Mouse (Mus musculus) liver, embryonic 14.5 days (tissue): ENCODE measurements at regions not wholly inside any gene's neighbourhood (a gene's known extent, or its start where the extent isn't known, plus 50 kb on each side); places are given as distances from the start of the nearest gene placed in this dataset.

Experiments
- CTCF ChIP-seq: IDR thresholded peaks from 2 replicates; pipeline ENCODE4 v1.5.1; 2016; ENCODE audit warnings: antibody characterized with exemption, low read depth, control low read depth
- EP300 ChIP-seq: IDR thresholded peaks from 2 replicates; pipeline ENCODE4 v1.6.1; 2016; ENCODE audit warnings: antibody characterized with exemption, low read depth

DNA sequence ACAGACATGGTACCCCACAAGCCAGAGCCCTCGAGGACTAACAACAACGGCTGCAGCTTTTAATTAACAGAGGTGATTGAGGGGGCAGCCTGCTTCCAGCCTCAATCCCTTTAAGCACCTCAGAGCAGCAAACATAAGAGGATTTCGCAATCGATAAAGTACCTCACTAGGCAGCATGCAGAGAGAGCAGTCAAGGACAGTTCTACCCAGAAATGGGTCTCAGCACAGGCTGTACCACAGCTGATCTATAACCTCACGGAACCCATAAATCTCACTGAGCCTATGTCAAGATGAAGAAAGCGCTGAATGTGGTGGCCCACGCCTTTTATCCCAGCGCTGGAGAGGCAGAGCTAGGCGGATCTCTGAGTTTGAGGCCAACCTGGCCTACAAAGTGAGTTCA is 56.6 kb upstream of the Frmd6 start:
- no peak for TF ChIP-seq CTCF
- no peak for TF ChIP-seq EP300
